Mouse (Mus musculus) E14TG2a.4 (cell line): ENCODE data around the gene Wbp11.

Source experiments
- CTCF ChIP-seq: conservative IDR thresholded peaks from 2 replicates; pipeline ENCODE4 v1.5.1; 2014; ENCODE audit warnings: low read length
- POU5F1 ChIP-seq: IDR thresholded peaks from 2 replicates; pipeline ENCODE4 v1.6.1; 2014; ENCODE audit warnings: low read length, borderline replicate concordance

DNA sequence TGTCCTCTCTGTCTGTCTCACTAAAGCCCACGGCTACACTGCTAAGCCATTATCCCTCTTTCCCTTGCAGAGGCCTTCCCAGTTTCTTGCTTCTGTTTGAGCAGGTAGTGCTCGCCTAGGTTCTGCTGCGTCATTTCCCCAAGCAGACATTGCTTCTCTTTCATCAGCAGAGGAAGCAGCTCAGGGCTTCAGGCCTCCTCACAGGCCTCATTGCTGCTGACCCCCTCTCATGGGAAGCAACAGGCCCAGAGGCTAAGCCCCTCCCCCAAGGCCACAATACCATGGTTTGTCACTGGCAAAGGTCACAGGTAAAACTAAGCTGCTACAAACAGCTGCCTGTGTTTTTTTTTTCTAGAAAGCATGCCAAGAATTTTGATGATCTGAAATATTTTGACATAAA lies 24.7 kb upstream of the Wbp11 start:
- TF ChIP-seq CTCF (no peak), POU5F1 (no peak)
